Mouse (Mus musculus) c-Kit-positive CD71-positive TER-119-negative erythroid progenitor cells, embryonic 14.5 days (primary cell): ENCODE data around the gene Vmo1.

Experiments
- DNase-seq: peaks from one replicate; pipeline ENCODE4 v3.0.0-alpha.2; 2013; ENCODE audit warnings: low read depth

Vmo1 gene

GRCm38 (mm10) chr11:70469764-70470163 is 44.7 kb downstream of the Vmo1 start:
- no peak for DNase-seq

- DNase-seq: no peak
Observed at GRCm38 (mm10) chr11:70467902-70468619, 46.4 kb downstream of the Vmo1 start.

GRCm38 (mm10) chr11:70465824-70466223 is 48.6 kb downstream of the Vmo1 start:
- no peak for DNase-seq

GRCm38 (mm10) chr11:70465211-70465610 is 49.2 kb downstream of the Vmo1 start:
- no peak for DNase-seq

DNA sequence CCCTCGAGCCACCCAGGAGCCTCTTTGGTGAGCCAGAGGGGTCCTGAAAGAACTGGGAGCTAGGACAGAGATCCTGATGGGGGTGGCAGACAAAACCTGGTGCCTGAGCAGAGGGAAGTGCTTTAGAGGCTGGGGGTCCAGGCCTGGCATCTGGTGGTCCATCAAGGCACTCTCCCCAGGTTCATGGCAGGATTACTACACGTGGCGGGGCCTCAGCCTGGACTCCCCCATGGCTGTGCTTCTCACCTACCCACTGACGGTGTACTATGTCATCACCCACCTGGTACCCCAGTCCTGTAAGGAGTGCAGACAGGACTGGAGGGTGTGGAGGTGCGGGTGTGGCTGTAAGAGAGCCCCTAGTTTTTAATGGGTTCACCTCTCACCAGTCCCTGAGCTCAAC is 50.4 kb downstream of the Vmo1 start:
- DNase-seq: no peak
